Mouse (Mus musculus): Measurements from ENCODE around the gene Rab29. TPM values are rescaled to one million over a fixed set of nuclear protein-coding genes. Genes with fewer than 3 reads are reported as not detected.

Rab29 gene
- total and polyA plus RNA-seq, 3 experiments: 23.5 to 26.3 TPM; not detected in 1

DNA sequence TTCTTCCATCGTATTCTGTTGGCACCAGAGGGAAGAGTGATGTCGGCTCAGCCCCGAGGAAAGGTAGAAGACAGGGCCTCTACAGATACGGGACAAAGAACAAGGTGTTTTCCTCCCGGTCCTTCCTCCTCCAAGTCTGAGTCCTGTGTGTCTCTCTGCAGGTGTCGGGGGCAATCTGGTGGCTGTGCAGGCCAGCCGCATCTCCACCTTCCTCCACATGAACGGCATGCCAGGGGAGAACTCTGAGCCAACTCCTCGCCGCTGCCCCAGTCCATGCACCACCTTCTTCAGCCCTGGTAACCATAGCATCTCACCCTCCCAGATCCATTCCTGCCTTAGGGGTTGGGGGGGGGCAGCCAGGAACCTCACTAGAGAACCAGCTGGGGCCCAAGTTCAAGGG, 23.3 kb upstream of the Rab29 start:
- H3K36me3 ChIP-seq (ENCODE audit: control insufficient read depth in 1 of 2, insufficient read depth in 2 of 2, low read length in 2 of 2): peaks cover 0 to 1% of the 10 kb centered on the region in 2 experiments; a peak in 1 of 4 replicates

DNA sequence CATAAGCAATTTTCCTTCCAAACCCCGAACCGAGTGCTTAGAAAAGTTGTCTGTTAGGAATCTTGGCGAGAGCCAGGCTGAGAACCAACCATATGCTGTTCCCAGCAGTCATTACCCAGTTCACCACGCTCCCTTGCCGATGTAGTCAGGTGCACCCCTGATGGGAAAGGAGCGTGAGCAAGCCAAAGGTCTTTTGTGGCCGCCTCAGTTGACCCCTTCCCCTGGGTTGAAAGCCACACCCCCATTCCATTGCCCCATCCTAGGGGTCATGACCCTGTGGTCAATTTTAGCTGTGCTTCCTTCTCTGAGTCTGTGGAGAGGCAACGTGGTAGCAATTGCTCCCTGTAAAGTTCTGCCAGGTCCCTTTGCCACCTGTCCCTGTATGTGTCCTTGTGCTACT, 22.1 kb upstream of the Rab29 start:
- Histone ChIP-seq H3K27ac (ENCODE audit: control insufficient read depth, low read depth, low read length) (no peak overlapping the region), H3K4me1 (ENCODE audit: control insufficient read depth in 1 of 2, insufficient read depth in 2 of 2, low read length in 2 of 2) (no peaks in the 10 kb centered on the region), H3K79me2 (ENCODE audit: control insufficient read depth, insufficient read depth, low read length, poor library complexity) (no peaks in the 10 kb centered on the region), H3K9me3 (replicated peaks; ENCODE audit: insufficient read depth, low read length) (no peaks in the 10 kb centered on the region), H3K9ac (ENCODE audit: control insufficient read depth, low read depth, low read length, poor library complexity, severe bottlenecking) (no peak overlapping the region), H3K4me3 (ENCODE audit: control insufficient read depth in 1 of 2, insufficient read depth in 1 of 2, low read depth in 2 of 2, low read length in 2 of 2) (no peak overlapping the region), H3K27me3 (ENCODE audit: control insufficient read depth in 1 of 2, insufficient read depth in 2 of 2, low read length in 2 of 2) (no peaks in the 10 kb centered on the region), H3K36me3 (ENCODE audit: control insufficient read depth in 1 of 2, insufficient read depth in 2 of 2, low read length in 2 of 2) (peaks cover 0 to 1% of the 10 kb centered on the region in 2 experiments; a peak in 1 of 4 replicates)
- DNase-seq (ENCODE audit: low read depth, low spot score): no peak
- TF ChIP-seq USF1 (IDR thresholded peaks at IDR 0.05; ENCODE audit: low read depth, low read length): no peak
- no peak for TF ChIP-seq ZMIZ1 (IDR thresholded peaks at IDR 0.05; ENCODE audit: low read depth, low read length)
- no peak for TF ChIP-seq ZKSCAN1 (IDR thresholded peaks at IDR 0.05; ENCODE audit: low read depth, low read length)
- no peak for TF ChIP-seq GATA1 (IDR thresholded peaks at IDR 0.05; ENCODE audit: low read depth, low read length)
- no peak for TF ChIP-seq CHD2 (IDR thresholded peaks at IDR 0.05; ENCODE audit: low read length)
- TF ChIP-seq POLR2AphosphoS2 (IDR thresholded peaks at IDR 0.05; ENCODE audit: low read length): no peak
- TF ChIP-seq HCFC1 (IDR thresholded peaks at IDR 0.05; ENCODE audit: low read depth, low read length): no peak
- TF ChIP-seq POLR2A (IDR thresholded peaks at IDR 0.05; ENCODE audit: control insufficient read depth in 1 of 2, insufficient read depth in 1 of 2, low read depth in 1 of 2, low read length in 2 of 2, poor library complexity in 1 of 2): no peak
- TF ChIP-seq CHD1 (IDR thresholded peaks at IDR 0.05; ENCODE audit: low read depth, low read length): no peak
- TF ChIP-seq MXI1 (IDR thresholded peaks at IDR 0.05; ENCODE audit: low read depth, low read length): no peak
- no peak for TF ChIP-seq MAFK (IDR thresholded peaks at IDR 0.05; ENCODE audit: borderline replicate concordance, low read depth, low read length)

More for the DNA sequence above, 23.3 kb upstream of the Rab29 start:
- no peaks in the 10 kb centered on the region for H3K79me2 ChIP-seq (ENCODE audit: control insufficient read depth, insufficient read depth, low read length, poor library complexity)
- H3K9me3 ChIP-seq (replicated peaks; ENCODE audit: insufficient read depth, low read length): no peaks in the 10 kb centered on the region
- H3K9ac ChIP-seq (ENCODE audit: control insufficient read depth, low read depth, low read length, poor library complexity, severe bottlenecking): no peak overlapping the region
- H3K27ac ChIP-seq (ENCODE audit: control insufficient read depth, low read depth, low read length): no peak overlapping the region
- no peak for DNase-seq (ENCODE audit: low read depth, low spot score)
- H3K27me3 ChIP-seq (ENCODE audit: control insufficient read depth in 1 of 2, insufficient read depth in 2 of 2, low read length in 2 of 2): no peaks in the 10 kb centered on the region
- no peaks in the 10 kb centered on the region for H3K4me1 ChIP-seq (ENCODE audit: control insufficient read depth in 1 of 2, insufficient read depth in 2 of 2, low read length in 2 of 2)
- H3K4me3 ChIP-seq (ENCODE audit: control insufficient read depth in 1 of 2, insufficient read depth in 1 of 2, low read depth in 2 of 2, low read length in 2 of 2): no peak overlapping the region
- TF ChIP-seq TBP (IDR thresholded peaks at IDR 0.05; ENCODE audit: low read depth, low read length) (no peak), MYB (IDR thresholded peaks at IDR 0.05; ENCODE audit: low read depth, low read length) (no peak), RCOR1 (IDR thresholded peaks at IDR 0.05; ENCODE audit: low read depth, low read length) (no peak), MXI1 (IDR thresholded peaks at IDR 0.05; ENCODE audit: low read depth, low read length) (no peak), SMC3 (IDR thresholded peaks at IDR 0.05; ENCODE audit: low read depth, low read length) (no peak), USF1 (IDR thresholded peaks at IDR 0.05; ENCODE audit: low read depth, low read length) (no peak), MAX (IDR thresholded peaks at IDR 0.05; ENCODE audit: low read length) (no peak), RAD21 (IDR thresholded peaks at IDR 0.05; ENCODE audit: low read depth, low read length) (no peak), USF2 (IDR thresholded peaks at IDR 0.05; ENCODE audit: borderline replicate concordance in 1 of 2, insufficient read depth in 1 of 2, low read depth in 1 of 2, low read length in 2 of 2) (no peak), ZC3H11A (IDR thresholded peaks at IDR 0.05; ENCODE audit: low read depth, low read length) (no peak), SIN3A (IDR thresholded peaks at IDR 0.05; ENCODE audit: low read length) (no peak), ETS1 (IDR thresholded peaks at IDR 0.05; ENCODE audit: low read depth, low read length) (no peak), MYC (IDR thresholded peaks at IDR 0.05; ENCODE audit: low read depth, low read length) (no peak), NRF1 (IDR thresholded peaks at IDR 0.05; ENCODE audit: insufficient read depth, low read depth, low read length, poor library complexity, severe bottlenecking) (no peak), JUND (IDR thresholded peaks at IDR 0.05; ENCODE audit: low read depth, low read length) (no peak)
